Mouse (Mus musculus): Measurements from ENCODE around the gene Il17rd.

DNA sequence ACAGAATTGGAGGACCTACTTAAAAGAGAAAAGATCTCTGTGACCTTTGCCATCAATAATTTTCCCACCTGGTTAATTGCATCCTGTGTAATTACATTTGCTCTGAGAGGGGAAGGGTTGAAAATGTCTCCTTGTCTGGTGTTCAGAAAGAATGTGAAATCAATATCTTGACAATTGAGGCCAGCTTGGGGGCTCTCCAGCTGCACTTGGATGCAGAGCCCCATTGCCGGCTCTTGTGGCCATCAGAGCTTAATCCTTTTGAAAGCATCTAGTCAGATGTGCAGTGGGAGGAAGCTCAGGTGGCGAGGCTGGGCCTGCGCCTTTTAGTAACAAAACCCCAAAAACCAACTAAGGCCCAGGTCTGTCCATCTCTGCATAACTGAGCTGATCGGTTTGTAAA, 47.3 kb downstream of the Il17rd start:
- TF ChIP-seq CTCF (IDR thresholded peaks at IDR 0.05; ENCODE audit: low read depth) = no peak
- TF ChIP-seq EP300 (optimal IDR thresholded peaks at IDR 0.05) = no peak

Data from stomach, postnatal 0 days (tissue).